Mouse (Mus musculus) erythroblast, embryonic 14.5 days (primary cell): ENCODE measurements around the gene Dpp4.

Experiments
- GATA1 ChIP-seq: IDR thresholded peaks from 2 replicates; pipeline ENCODE4 v1.6.1; 2012; ENCODE audit warnings: low read length, inconsistent platforms, mixed read lengths
- TAL1 ChIP-seq: IDR thresholded peaks from 3 replicates; pipeline ENCODE4 v1.6.1; 2012; ENCODE audit warnings: low read length, inconsistent platforms, mixed read lengths

DNA sequence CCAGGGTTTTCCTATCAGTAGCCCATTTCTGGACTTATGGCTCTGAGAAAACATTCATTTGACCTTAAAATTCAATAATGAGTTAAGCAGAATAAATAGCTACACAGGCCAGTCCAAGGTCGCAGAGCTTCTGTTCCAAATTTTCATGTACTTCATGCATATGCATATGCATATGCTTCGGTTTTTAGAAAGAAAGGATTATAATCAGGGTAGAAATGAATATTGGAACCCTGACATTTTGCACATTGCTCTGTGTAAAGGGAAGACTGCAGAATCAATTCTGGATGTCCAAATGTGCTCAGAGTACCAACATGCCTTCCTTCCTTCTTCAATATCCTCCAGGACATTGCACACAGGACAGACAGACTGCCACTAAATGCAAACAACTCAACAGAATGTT is 104.6 kb downstream of the Dpp4 start:
- TF ChIP-seq GATA1, result no peak
- TF ChIP-seq TAL1, result no peak
